Mouse (Mus musculus) neural tube, embryonic 12.5 days (tissue): ENCODE results near the gene Gga1. TPM values are rescaled to one million over a fixed set of nuclear protein-coding genes. Genes with fewer than 3 reads are reported as not detected.
A peak's percentile ranks its signal among the peaks of the same experiment; 100 is the strongest.

Experiments
- ATAC-seq: fragments of 200-750 bp; cut with Nextera tagmentation; 2 replicates; pipeline ENCODE4 v1.8.0; 2017; ENCODE audit warnings: low read depth, mild to moderate bottlenecking, moderate TSS enrichment, moderate library complexity; ENCODE audit not compliant: low FRiP score
- H3K27ac ChIP-seq: fragments of 300-500 bp; sonication (generic); 2 replicates; pipeline ENCODE4 v1.5.1; 2016
- H3K27me3 ChIP-seq: fragments of 300-500 bp; sonication (generic); replicated peaks from 2 replicates; pipeline ENCODE4 v1.6.1; 2016; ENCODE audit warnings: mild to moderate bottlenecking
- H3K36me3 ChIP-seq: fragments of 300-500 bp; sonication (generic); 2 replicates; pipeline ENCODE4 v1.6.1; 2016; ENCODE audit warnings: mild to moderate bottlenecking
- H3K4me1 ChIP-seq: fragments of 300-500 bp; sonication (generic); 2 replicates; pipeline ENCODE4 v1.6.1; 2016
- H3K4me2 ChIP-seq: fragments of 300-500 bp; sonication (generic); replicated peaks from 2 replicates; pipeline ENCODE4 v1.6.1; 2016; ENCODE audit warnings: mild to moderate bottlenecking
- H3K4me3 ChIP-seq: fragments of 300-500 bp; sonication (generic); 2 replicates; pipeline ENCODE4 v1.5.1; 2016
- H3K9ac ChIP-seq: fragments of 300-500 bp; sonication (generic); 2 replicates; pipeline ENCODE4 v1.6.1; 2016; ENCODE audit warnings: mild to moderate bottlenecking
- H3K9me3 ChIP-seq: fragments of 300-500 bp; sonication (generic); 2 replicates; pipeline ENCODE4 v1.6.1; 2016; ENCODE audit warnings: mild to moderate bottlenecking
- WGBS: fragments of 180-500 bp; shearing (Covaris S2); methylation state at CpG from one replicate; pipeline ENCODE4 v1.1.7; 2016; 5-methylcytosine and 5-hydroxymethylcytosine counted together
- microRNA-seq: library from miRNA; unstranded; fragments of <30 nt; microRNA quantifications from one replicate; pipeline ENCODE4, GENCODE M21; 2017
- polyA plus RNA-seq: library from polyadenylated mRNA; unstranded; fragments of >200 nt; fragmentation: Nextera tagmentation; extraction: Ambion mirVana; gene quantifications from 2 replicates; pipeline ENCODE4 v1.2.1, GENCODE M21; 2016

Gga1 gene
- polyA plus RNA-seq, 1 experiment from 2014 or later, result 57.5 TPM

DNA sequence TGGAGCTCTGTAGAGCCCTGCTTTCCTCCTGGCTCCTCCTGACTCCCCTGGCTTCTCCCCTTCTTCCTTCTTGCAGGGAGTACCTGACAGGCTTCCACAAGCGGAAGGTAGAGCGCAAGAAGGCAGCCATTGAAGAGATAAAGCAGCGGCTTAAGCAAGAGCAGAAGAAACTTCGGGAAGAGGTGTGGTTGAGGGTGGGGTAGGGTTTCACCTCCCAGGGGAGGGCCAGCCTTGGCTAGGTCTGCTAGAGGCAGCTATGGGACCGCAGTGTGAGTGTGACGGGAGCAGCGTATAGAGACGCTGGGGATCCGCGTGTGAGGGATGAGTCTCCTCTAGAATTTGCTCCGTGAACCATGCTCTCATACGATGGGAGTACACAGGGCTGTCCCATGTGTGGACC is 59.4 kb downstream of the Gga1 start:
- peaks cover 13% of the 10 kb centered on the region for H3K4me1 ChIP-seq
- no peak overlapping the region for H3K9ac ChIP-seq
- no peaks in the 10 kb centered on the region for H3K27me3 ChIP-seq
- peaks cover 51% of the 10 kb centered on the region for H3K36me3 ChIP-seq
- WGBS, result 94% methylated on average over 12 of the region's 12 CpGs
- ATAC-seq, result no peak
- H3K27ac ChIP-seq, result no peak overlapping the region
- H3K4me3 ChIP-seq, result no peak overlapping the region
- H3K4me2 ChIP-seq, result peak overlapping the region; percentile 79; the same call in 1 of the 2 replicates
- H3K9me3 ChIP-seq, result no peaks in the 10 kb centered on the region

DNA sequence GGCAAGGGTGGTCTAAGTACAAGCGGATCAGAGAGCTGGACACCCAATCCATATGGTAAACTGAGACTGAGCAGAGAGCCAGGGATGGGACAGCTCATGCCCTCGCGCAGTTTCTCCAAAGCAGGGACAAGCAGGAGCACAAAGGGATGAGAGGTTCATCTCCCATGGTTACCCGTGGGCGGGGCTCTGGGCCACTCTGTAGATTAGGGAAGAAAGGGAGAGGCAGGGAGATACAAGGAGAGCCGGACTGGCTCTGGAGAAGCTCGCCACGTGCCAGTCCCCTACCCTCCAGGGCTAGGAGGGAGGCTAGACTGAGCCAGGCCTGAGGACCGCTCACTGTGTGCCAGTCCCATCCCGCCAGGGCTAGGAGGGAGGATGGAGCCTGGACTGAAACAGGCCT is 60.3 kb downstream of the Gga1 start:
- Histone ChIP-seq H3K4me2 (no peak overlapping the region), H3K9me3 (no peaks in the 10 kb centered on the region), H3K27me3 (no peaks in the 10 kb centered on the region), H3K36me3 (peaks cover 57% of the 10 kb centered on the region), H3K4me1 (peaks cover 13% of the 10 kb centered on the region), H3K9ac (peak overlapping the region; percentile 3; the same call in 1 of the 2 replicates), H3K4me3 (no peak overlapping the region), H3K27ac (no peak overlapping the region)
- WGBS, result 87% methylated on average over 10 of the region's 10 CpGs
- ATAC-seq, result no peak

DNA sequence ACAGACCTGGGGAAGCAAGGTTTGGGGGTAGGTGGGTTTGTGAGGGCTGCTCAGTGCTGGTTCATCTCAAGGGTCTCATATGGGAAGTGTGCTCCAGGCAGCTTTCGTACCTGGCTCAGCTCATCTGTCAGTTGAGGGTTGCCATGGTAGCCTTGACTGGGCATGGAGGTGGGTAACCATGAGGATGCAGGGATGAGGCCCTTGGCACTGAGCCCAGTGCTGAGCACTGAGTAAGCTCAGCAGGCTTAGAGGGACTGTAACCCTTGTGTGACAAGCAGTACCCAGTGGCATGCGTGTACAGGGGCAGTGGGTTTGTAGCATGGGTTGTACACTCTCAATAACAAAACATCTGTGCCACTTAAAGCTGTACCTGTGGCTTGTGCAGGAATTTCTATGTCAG is 61.0 kb downstream of the Gga1 start:
- 86% methylated on average over 2 of the region's 2 CpGs for WGBS
- Histone ChIP-seq H3K36me3 (peaks cover 57% of the 10 kb centered on the region), H3K9ac (peak overlapping the region; percentile 3; the same call in 1 of the 2 replicates)

DNA sequence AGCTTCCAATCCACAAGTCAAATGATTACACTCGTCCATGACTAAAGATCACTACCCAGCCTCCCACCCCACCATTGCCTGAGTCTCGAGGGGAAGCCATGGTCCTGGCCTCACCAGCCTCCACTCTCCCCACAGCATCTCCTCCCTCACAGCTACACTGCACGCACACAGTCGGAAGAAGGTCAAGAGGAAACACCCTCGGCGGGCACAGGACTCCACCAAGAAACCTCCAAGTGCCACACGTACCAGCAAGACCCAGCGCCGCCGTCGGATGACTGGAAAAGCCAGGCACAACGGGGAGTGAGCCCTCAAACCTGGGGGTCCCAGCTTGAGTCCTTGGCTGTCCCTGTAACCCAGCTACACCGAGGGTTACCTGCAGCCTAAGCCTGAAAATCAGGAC is 63.3 kb downstream of the Gga1 start:
- H3K4me1 ChIP-seq, result peaks cover 15% of the 10 kb centered on the region
- ATAC-seq, result no peak
- 95% methylated on average over 13 of the region's 13 CpGs for WGBS
- no peak overlapping the region for H3K27ac ChIP-seq
- no peak overlapping the region for H3K9ac ChIP-seq
- no peaks in the 10 kb centered on the region for H3K27me3 ChIP-seq
- H3K9me3 ChIP-seq, result no peaks in the 10 kb centered on the region
- H3K36me3 ChIP-seq, result peaks cover 57% of the 10 kb centered on the region
- no peak overlapping the region for H3K4me2 ChIP-seq
- no peak overlapping the region for H3K4me3 ChIP-seq

More for the DNA sequence above, 61.0 kb downstream of the Gga1 start:
- Histone ChIP-seq H3K4me3 (no peak overlapping the region), H3K9me3 (no peaks in the 10 kb centered on the region), H3K27me3 (no peaks in the 10 kb centered on the region), H3K27ac (no peak overlapping the region), H3K4me1 (peaks cover 16% of the 10 kb centered on the region), H3K4me2 (no peak overlapping the region)
- ATAC-seq, result no peak

DNA sequence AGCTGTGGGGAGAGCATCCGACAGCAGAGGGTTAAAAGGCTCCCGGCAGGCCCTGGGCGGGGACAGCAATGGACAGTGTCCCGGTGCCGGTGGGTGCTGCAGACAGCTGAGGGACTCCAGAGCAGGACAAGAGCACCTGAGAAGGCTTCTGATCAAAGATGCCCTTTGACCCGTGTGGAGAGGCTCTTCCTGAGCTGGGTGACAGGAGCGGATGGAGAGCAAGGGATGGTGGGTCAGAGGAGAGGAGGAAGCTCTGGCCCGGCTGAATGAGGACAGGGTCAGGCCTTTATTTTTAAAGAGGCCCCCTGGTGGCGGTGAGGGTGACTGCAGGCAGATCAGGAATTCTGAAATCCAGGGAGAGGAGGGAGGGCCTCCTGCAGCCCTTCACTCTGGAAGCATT is 65.7 kb downstream of the Gga1 start:
- Histone ChIP-seq H3K9me3 (no peaks in the 10 kb centered on the region), H3K27ac (no peak overlapping the region), H3K36me3 (peaks cover 43% of the 10 kb centered on the region), H3K9ac (peak overlapping the region; percentile 36), H3K4me3 (peak overlapping the region; percentile 20; the same call in 1 of the 2 replicates), H3K4me2 (peak overlapping the region; percentile 56), H3K27me3 (no peaks in the 10 kb centered on the region), H3K4me1 (peaks cover 9% of the 10 kb centered on the region; the same call in 1 of the 2 replicates)
- peak; percentile 61 for ATAC-seq
- WGBS, result 6% methylated on average over 9 of the region's 9 CpGs

Small RNA genes within 50 kb of the gene (microRNA-seq; reads per million reads assigned to microRNA genes)
- gene Mir6955, result not detected

Other genes starting within 250 kb of the Gga1 start
- 1.9 and 2.0 TPM in 2 replicates for gene Elfn2, start 158.4 kb upstream of the Gga1 start, polyA plus RNA-seq
- gene Mfng, start 103.7 kb upstream of the Gga1 start, polyA plus RNA-seq, result 65.3 and 72.9 TPM in 2 replicates
- 2.8 and 3.4 TPM in 2 replicates for gene Card10, start 74.1 kb upstream of the Gga1 start, polyA plus RNA-seq
- gene Cdc42ep1, start 34.6 kb upstream of the Gga1 start, polyA plus RNA-seq, result 14.9 and 17.6 TPM in 2 replicates
- not detected in 2 replicates for gene Lgals2, start 21.7 kb upstream of the Gga1 start, polyA plus RNA-seq
- 0.28 and 0.32 TPM in 2 replicates for gene Gm49510, start 22.5 kb downstream of the Gga1 start, polyA plus RNA-seq
- 9.6 and 10.0 TPM in 2 replicates for gene Sh3bp1, start 22.6 kb downstream of the Gga1 start, polyA plus RNA-seq
- gene Pdxp, start 36.7 kb downstream of the Gga1 start, polyA plus RNA-seq, result 44.6 and 47.1 TPM in 2 replicates
- gene Lgals1, start 49.5 kb downstream of the Gga1 start, polyA plus RNA-seq, result 327 and 328 TPM in 2 replicates
- gene Nol12, start 57.7 kb downstream of the Gga1 start, polyA plus RNA-seq, result 58.4 and 62.4 TPM in 2 replicates
- 35.2 and 42.0 TPM in 2 replicates for gene Triobp, start 70.5 kb downstream of the Gga1 start, polyA plus RNA-seq
- 487 and 528 TPM in 2 replicates for gene H1f0, start 151.3 kb downstream of the Gga1 start, polyA plus RNA-seq
- gene Galr3, start 164.7 kb downstream of the Gga1 start, polyA plus RNA-seq, result not detected in 2 replicates
- gene Ankrd54, start 185.7 kb downstream of the Gga1 start, polyA plus RNA-seq, result 62.5 and 64.2 TPM in 2 replicates
- gene Eif3l, start 198.0 kb downstream of the Gga1 start, polyA plus RNA-seq, result 197 and 205 TPM in 2 replicates
- 12.0 and 12.5 TPM in 2 replicates for gene Micall1, start 231.7 kb downstream of the Gga1 start, polyA plus RNA-seq